Mouse (Mus musculus) stomach, postnatal 0 days (tissue): ENCODE measurements around the gene Icosl. TPM values are rescaled to one million over a fixed set of nuclear protein-coding genes. Genes with fewer than 3 reads are reported as not detected.

Experiments
- ATAC-seq: fragments of 200-750 bp; cut with Nextera tagmentation; 2 replicates; pipeline ENCODE4 v1.8.0; 2017; ENCODE audit not compliant: low FRiP score, low TSS enrichment
- DNase-seq: peaks from one replicate; pipeline ENCODE4 v3.0.0-alpha.2; 2016; ENCODE audit warnings: low spot score
- H3K27ac ChIP-seq: fragments of 300-500 bp; sonication (generic); replicated peaks from 2 replicates; pipeline ENCODE4 v1.5.1; 2014; ENCODE audit warnings: mild to moderate bottlenecking, control low read depth
- H3K27me3 ChIP-seq: fragments of 300-500 bp; sonication (generic); 2 replicates; pipeline ENCODE4 v1.6.1; 2014; ENCODE audit warnings: low read length; ENCODE audit not compliant: control insufficient read depth, insufficient read depth
- H3K36me3 ChIP-seq: fragments of 300-500 bp; sonication (generic); 2 replicates; pipeline ENCODE4 v1.6.1; 2014; ENCODE audit warnings: low read length, mixed read lengths; ENCODE audit not compliant: control insufficient read depth, insufficient read depth
- H3K4me1 ChIP-seq: fragments of 300-500 bp; sonication (generic); replicated peaks from 2 replicates; pipeline ENCODE4 v1.6.1; 2014; ENCODE audit warnings: antibody characterized with exemption; ENCODE audit not compliant: control insufficient read depth, insufficient read depth
- H3K4me2 ChIP-seq: fragments of 300-500 bp; sonication (generic); replicated peaks from 2 replicates; pipeline ENCODE4 v1.6.1; 2014; ENCODE audit warnings: low read depth, mild to moderate bottlenecking, control low read depth, moderate library complexity
- H3K4me3 ChIP-seq: fragments of 300-500 bp; sonication (generic); 2 replicates; pipeline ENCODE4 v1.5.1; 2014; ENCODE audit warnings: low read depth, low read length, control low read depth
- H3K9ac ChIP-seq: fragments of 300-500 bp; sonication (generic); 2 replicates; pipeline ENCODE4 v1.6.1; 2014; ENCODE audit warnings: mild to moderate bottlenecking, low read length, control low read depth, mixed read lengths
- H3K9me3 ChIP-seq: fragments of 300-500 bp; sonication (generic); 2 replicates; pipeline ENCODE4 v1.6.1; 2016; ENCODE audit warnings: low read length; ENCODE audit not compliant: control insufficient read depth
- CTCF ChIP-seq: IDR thresholded peaks from 2 replicates; pipeline ENCODE4 v1.5.1; 2016; ENCODE audit warnings: antibody characterized with exemption, low read depth, mild to moderate bottlenecking, moderate library complexity
- EP300 ChIP-seq: optimal IDR thresholded peaks from 2 replicates; pipeline ENCODE3; 2016; ENCODE audit warnings: antibody characterized with exemption
- WGBS: fragments of 180-500 bp; shearing (Covaris S2); extraction: QIAGEN DNeasy Blood & Tissue Kit; methylation state at CpG from one replicate; pipeline ENCODE4 v1.1.7; 2014; 5-methylcytosine and 5-hydroxymethylcytosine counted together
- polyA plus RNA-seq: library from polyadenylated mRNA; unstranded; fragments of >200 nt; fragmentation: Nextera tagmentation; extraction: Ambion mirVana; gene quantifications from 2 replicates; pipeline ENCODE4 v1.2.1, GENCODE M21; 2015

The Icosl gene
- polyA plus RNA-seq, 1 experiment from 2014 or later, result 4.8 TPM

DNA sequence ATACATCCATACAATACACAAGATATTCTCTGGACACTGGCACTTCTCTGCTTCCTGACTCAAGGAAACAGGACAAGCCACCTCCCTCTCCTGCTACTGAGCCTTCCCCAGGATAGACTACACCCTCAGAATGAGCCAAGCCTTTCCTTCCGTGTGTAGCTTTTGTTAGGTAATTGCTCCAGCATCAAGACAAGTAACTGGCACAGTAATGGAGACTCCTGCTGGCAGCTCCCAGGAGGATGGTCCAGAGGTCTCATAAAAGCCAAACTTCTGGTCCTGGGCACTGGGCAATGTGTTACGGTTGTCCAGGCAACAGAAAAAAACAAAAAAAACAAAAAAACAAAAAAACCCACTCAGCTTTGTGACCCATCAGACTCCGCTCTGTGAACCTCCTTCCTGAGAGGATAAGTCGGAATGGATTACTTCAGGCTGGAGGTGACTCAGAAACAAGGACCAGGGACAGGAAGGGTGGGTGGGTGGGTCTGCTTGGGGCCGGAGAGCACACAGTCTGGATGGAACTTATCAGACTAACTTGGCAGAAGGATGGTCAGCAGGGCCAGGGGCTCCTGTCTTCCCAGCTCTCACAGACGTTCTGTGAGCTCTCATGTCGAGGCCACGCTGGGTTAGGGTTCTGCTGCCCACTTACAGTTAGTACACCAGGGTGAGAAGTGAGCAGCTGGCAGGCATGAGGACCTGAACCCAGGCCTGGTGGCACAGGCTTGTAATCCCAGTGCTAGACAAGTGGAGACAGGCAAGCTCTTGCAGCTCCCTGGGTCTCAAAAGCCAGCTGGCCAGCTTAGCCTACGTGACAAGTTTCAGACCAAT is 58.2 kb downstream of the Icosl start:
- ATAC-seq (peak; percentile 73), DNase-seq (no peak)
- Histone ChIP-seq H3K27me3 (no peaks in the 10 kb centered on the region), H3K9ac (no peak overlapping the region), H3K9me3 (no peaks in the 10 kb centered on the region), H3K4me1 (peaks cover 3% of the 10 kb centered on the region; the same call in 1 of the 2 replicates), H3K4me2 (no peak overlapping the region), H3K4me3 (no peak overlapping the region), H3K36me3 (no peaks in the 10 kb centered on the region), H3K27ac (peak overlapping the region; percentile 45)
- WGBS, result 66% methylated on average over 9 of the region's 9 CpGs
- no peak for TF ChIP-seq EP300
- TF ChIP-seq CTCF, result peak; percentile 33

DNA sequence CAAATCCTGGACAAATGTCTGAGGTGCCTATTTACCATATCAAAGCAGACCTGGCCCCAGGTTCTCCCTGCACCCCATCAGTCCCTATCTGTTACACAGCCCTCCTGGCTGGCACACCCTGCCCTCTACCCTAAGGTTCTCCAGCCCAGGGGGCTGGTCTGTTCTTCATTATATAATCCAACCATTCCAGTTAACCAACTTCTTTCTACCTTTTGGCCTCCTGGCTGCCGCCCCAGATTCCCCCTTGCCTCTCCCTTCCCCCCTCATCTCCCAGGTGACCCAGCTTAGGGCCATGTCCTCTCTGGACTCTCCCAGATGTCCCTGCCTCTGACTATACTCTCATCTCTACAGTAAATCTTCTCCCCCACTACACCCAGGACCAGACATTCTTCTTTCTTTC is 58.8 kb downstream of the Icosl start:
- no peak for ATAC-seq

DNA sequence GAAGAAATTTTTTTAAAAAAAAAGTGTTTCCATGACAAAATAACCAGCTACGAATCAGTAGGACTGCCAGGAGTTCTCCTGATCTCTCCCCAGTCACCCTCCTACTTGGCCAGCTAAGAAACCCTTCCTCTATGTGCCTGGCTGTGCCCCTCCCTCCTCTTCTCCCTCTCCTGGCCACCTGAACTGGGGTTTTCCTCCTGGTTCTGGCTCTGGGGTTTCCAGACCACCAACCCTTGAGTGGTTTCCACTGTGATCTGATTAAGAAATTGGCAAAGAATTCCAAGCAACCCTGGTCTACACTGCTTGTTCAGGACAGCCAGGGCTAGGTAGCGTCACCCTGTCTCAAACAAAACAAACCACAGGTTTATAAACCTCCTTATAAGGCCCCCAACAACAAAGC is 59.5 kb downstream of the Icosl start:
- H3K36me3 ChIP-seq, result no peaks in the 10 kb centered on the region
- no peaks in the 10 kb centered on the region for H3K27me3 ChIP-seq
- H3K9me3 ChIP-seq, result no peaks in the 10 kb centered on the region
- ATAC-seq, result no peak
- H3K4me1 ChIP-seq, result peaks cover 3% of the 10 kb centered on the region; the same call in 1 of the 2 replicates
- TF ChIP-seq EP300 (no peak), CTCF (no peak)
- no peak overlapping the region for H3K4me3 ChIP-seq
- H3K27ac ChIP-seq, result no peak overlapping the region
- no peak overlapping the region for H3K4me2 ChIP-seq
- WGBS, result 69% methylated on average over 2 of the region's 2 CpGs
- no peak overlapping the region for H3K9ac ChIP-seq
- DNase-seq, result no peak

More for the DNA sequence above, 58.8 kb downstream of the Icosl start:
- TF ChIP-seq EP300, result no peak
- no peak for TF ChIP-seq CTCF
- no peak for DNase-seq
- Histone ChIP-seq H3K27ac (peak overlapping the region; percentile 45; the same call in 1 of the 2 replicates), H3K9me3 (no peaks in the 10 kb centered on the region), H3K9ac (no peak overlapping the region), H3K27me3 (no peaks in the 10 kb centered on the region), H3K36me3 (no peaks in the 10 kb centered on the region), H3K4me2 (no peak overlapping the region), H3K4me1 (peaks cover 3% of the 10 kb centered on the region; the same call in 1 of the 2 replicates), H3K4me3 (no peak overlapping the region)
- 42% methylated on average over 1 of the region's 1 CpGs for WGBS

DNA sequence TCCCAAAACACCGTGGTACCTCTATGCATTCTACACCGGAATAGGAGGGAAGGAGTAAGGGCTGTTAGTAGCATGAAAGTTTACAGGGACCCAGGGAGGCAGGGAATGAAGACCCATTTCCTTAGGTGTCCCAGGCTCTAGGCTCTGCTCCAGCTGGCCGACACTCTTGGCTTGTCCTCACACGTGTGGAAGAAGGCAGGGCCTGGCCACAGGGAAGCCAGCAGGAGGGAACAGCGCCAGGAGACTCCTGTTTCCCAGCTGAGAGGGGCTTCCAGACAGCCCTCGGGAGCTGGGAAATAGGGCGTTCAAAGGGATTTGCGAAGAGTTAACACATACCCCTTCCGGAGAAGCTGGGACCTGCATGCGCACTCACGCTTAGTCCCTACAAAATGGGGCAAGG is 60.3 kb downstream of the Icosl start:
- Histone ChIP-seq H3K27ac (no peak overlapping the region), H3K4me1 (peaks cover 3% of the 10 kb centered on the region; the same call in 1 of the 2 replicates), H3K27me3 (no peaks in the 10 kb centered on the region), H3K9ac (no peak overlapping the region), H3K9me3 (no peaks in the 10 kb centered on the region), H3K36me3 (no peaks in the 10 kb centered on the region), H3K4me2 (no peak overlapping the region), H3K4me3 (no peak overlapping the region)
- DNase-seq (no peak), ATAC-seq (no peak)
- 41% methylated on average over 11 of the region's 11 CpGs for WGBS
- TF ChIP-seq EP300 (no peak), CTCF (no peak)

DNA sequence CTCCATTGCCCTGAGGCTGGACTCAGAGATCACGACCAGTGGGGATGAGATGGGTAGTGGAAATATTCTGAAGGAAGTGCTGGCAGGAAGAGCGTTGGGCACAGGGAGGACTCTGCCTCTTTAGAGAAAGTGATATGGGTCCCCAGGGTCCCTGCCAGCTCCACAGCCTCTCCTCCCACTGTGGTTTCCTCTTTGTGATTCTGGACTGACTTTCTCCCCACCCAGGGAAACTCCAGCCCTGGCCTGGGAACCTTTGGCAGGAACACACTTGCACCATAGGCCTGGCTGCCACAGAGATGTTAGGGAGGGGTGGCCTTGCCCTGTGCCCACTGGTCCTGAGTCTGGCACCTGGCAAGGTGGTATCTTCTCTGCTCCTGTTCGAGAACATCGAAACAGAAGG is 60.9 kb downstream of the Icosl start:
- no peak for DNase-seq
- no peak for ATAC-seq
- no peak overlapping the region for H3K4me3 ChIP-seq
- H3K4me1 ChIP-seq, result peaks cover 6% of the 10 kb centered on the region
- H3K27ac ChIP-seq, result no peak overlapping the region
- no peak for TF ChIP-seq CTCF
- TF ChIP-seq EP300, result no peak
- H3K9me3 ChIP-seq, result no peaks in the 10 kb centered on the region
- H3K36me3 ChIP-seq, result no peaks in the 10 kb centered on the region
- WGBS, result 77% methylated on average over 4 of the region's 4 CpGs
- no peak overlapping the region for H3K9ac ChIP-seq
- H3K4me2 ChIP-seq, result no peak overlapping the region
- no peaks in the 10 kb centered on the region for H3K27me3 ChIP-seq

Other genes starting within 250 kb of the Icosl start
- not detected in 2 replicates for gene Krtap10-4, start 242.2 kb upstream of the Icosl start, polyA plus RNA-seq
- not detected in 2 replicates for gene Krtap10-10, start 233.4 kb upstream of the Icosl start, polyA plus RNA-seq
- not detected in 2 replicates for gene Gm36176, start 222.5 kb upstream of the Icosl start, polyA plus RNA-seq
- not detected in 2 replicates for gene Gm10318, start 216.4 kb upstream of the Icosl start, polyA plus RNA-seq
- not detected in 2 replicates for gene Gm3285, start 207.3 kb upstream of the Icosl start, polyA plus RNA-seq
- 3.3 and 3.6 TPM in 2 replicates for gene Lrrc3, start 166.8 kb upstream of the Icosl start, polyA plus RNA-seq
- 0.61 and 0.85 TPM in 2 replicates for gene Trpm2, start 98.7 kb upstream of the Icosl start, polyA plus RNA-seq
- gene 1810043G02Rik, start 90.8 kb upstream of the Icosl start, polyA plus RNA-seq, result 16.1 and 18.8 TPM in 2 replicates
- 82.4 and 86.1 TPM in 2 replicates for gene Pfkl, start 59.2 kb upstream of the Icosl start, polyA plus RNA-seq
- 0.65 and 1.1 TPM in 2 replicates for gene Dnmt3l, start 27.4 kb upstream of the Icosl start, polyA plus RNA-seq
- 0.10 and 0.11 TPM in 2 replicates for gene Aire, start 25.7 kb upstream of the Icosl start, polyA plus RNA-seq
- gene D10Jhu81e, start 100.5 kb downstream of the Icosl start, polyA plus RNA-seq, result 28.4 and 33.9 TPM in 2 replicates
- 6.2 and 7.1 TPM in 2 replicates for gene Pwp2, start 115.8 kb downstream of the Icosl start, polyA plus RNA-seq
- gene Trappc10, start 175.3 kb downstream of the Icosl start, polyA plus RNA-seq, result 14.7 and 17.8 TPM in 2 replicates